Mouse (Mus musculus) adrenal gland, postnatal 0 days (tissue): Measurements from ENCODE around the gene Ercc2. TPM values are rescaled to one million over a fixed set of nuclear protein-coding genes. Genes with fewer than 3 reads are reported as not detected.

Experiments
- microRNA-seq: library from miRNA; unstranded; fragments of <30 nt; microRNA quantifications from one replicate; pipeline ENCODE4, GENCODE M21; 2016; ENCODE audit warnings: borderline replicate concordance; ENCODE audit not compliant: insufficient number of aligned reads
- polyA plus RNA-seq: library from polyadenylated mRNA; unstranded; fragments of >200 nt; fragmentation: Nextera tagmentation; extraction: Ambion mirVana; gene quantifications from 2 replicates; pipeline ENCODE4 v1.2.1, GENCODE M21; 2015

Ercc2 gene
- polyA plus RNA-seq, result 4.0 and 8.3 TPM in 2 replicates

GRCm38 (mm10) chr7:19381377-19382165 is at the start of gene Ercc2:
Ercc2 (plus strand) TSS chr7:19382010.

GRCm38 (mm10) chr7:19344237-19344847 is 37.5 kb upstream of the Ercc2 start, which contains the start of gene Ercc1:
Ercc1 (plus strand) TSS chr7:19344778.

GRCm38 (mm10) chr7:19359299-19359891 is 22.4 kb upstream of the Ercc2 start, which contains the start of the genes Cd3eap and Ppp1r13l:
Cd3eap (minus strand) TSS chr7:19359483.
Ppp1r13l (plus strand) TSS chr7:19359749.

GRCm38 (mm10) chr7:19403731-19404296 is 22.0 kb downstream of the Ercc2 start, which contains the start of gene Klc3:
Klc3 (minus strand) TSS chr7:19404104.

GRCm38 (mm10) chr7:19404476-19404875 is 22.7 kb downstream of the Ercc2 start, which contains the start of gene Ckm:
Ckm (plus strand) TSS chr7:19404776.

Small RNA genes lying within 50 kb of the gene (microRNA-seq; reads per million reads assigned to microRNA genes)
- gene Mir343, result not detected

Other genes with a start within 250 kb of the Ercc2 start
- 10.3 and 16.6 TPM in 2 replicates for gene Qpctl, start 232.7 kb upstream of the Ercc2 start, polyA plus RNA-seq
- gene Snrpd2, start 232.3 kb upstream of the Ercc2 start, polyA plus RNA-seq, result 109 and 149 TPM in 2 replicates
- 0.33 and 0.54 TPM in 2 replicates for gene Gipr, start 215.9 kb upstream of the Ercc2 start, polyA plus RNA-seq
- 5.5 and 7.8 TPM in 2 replicates for gene Eml2, start 205.6 kb upstream of the Ercc2 start, polyA plus RNA-seq
- 0.98 and 2.9 TPM in 2 replicates for gene Gpr4, start 169.5 kb upstream of the Ercc2 start, polyA plus RNA-seq
- gene Opa3, start 153.7 kb upstream of the Ercc2 start, polyA plus RNA-seq, result 15.0 and 17.1 TPM in 2 replicates
- 43.2 and 55.1 TPM in 2 replicates for gene Vasp, start 110.2 kb upstream of the Ercc2 start, polyA plus RNA-seq
- gene Ppm1n, start 101.9 kb upstream of the Ercc2 start, polyA plus RNA-seq, result 0.44 and 0.66 TPM in 2 replicates
- 24.3 and 37.8 TPM in 2 replicates for gene Rtn2, start 99.4 kb upstream of the Ercc2 start, polyA plus RNA-seq
- 0.12 and 0.14 TPM in 2 replicates for gene Fosb, start 72.0 kb upstream of the Ercc2 start, polyA plus RNA-seq
- 47.3 and 52.6 TPM in 2 replicates for gene Ercc1, start 37.2 kb upstream of the Ercc2 start, polyA plus RNA-seq
- gene Cd3eap, start 22.5 kb upstream of the Ercc2 start, polyA plus RNA-seq, result 11.2 and 13.6 TPM in 2 replicates
- 2.7 and 2.9 TPM in 2 replicates for gene Ppp1r13l, start 22.3 kb upstream of the Ercc2 start, polyA plus RNA-seq
- 2.5 and 2.6 TPM in 2 replicates for gene Klc3, start 22.1 kb downstream of the Ercc2 start, polyA plus RNA-seq
- gene Ckm, start 22.8 kb downstream of the Ercc2 start, polyA plus RNA-seq, result 10.6 and 33.2 TPM in 2 replicates
- 8.1 and 10.4 TPM in 2 replicates for gene Mark4, start 76.8 kb downstream of the Ercc2 start, polyA plus RNA-seq
- gene Exoc3l2, start 81.3 kb downstream of the Ercc2 start, polyA plus RNA-seq, result 2.6 and 5.1 TPM in 2 replicates
- gene Bloc1s3, start 126.4 kb downstream of the Ercc2 start, polyA plus RNA-seq, result 4.9 and 6.2 TPM in 2 replicates
- gene Trappc6a, start 126.4 kb downstream of the Ercc2 start, polyA plus RNA-seq, result 129 and 139 TPM in 2 replicates
- gene Nkpd1, start 135.8 kb downstream of the Ercc2 start, polyA plus RNA-seq, result 0.06 TPM in 1 of 2 replicates, not detected in the other
- gene Ppp1r37, start 181.1 kb downstream of the Ercc2 start, polyA plus RNA-seq, result 19.5 and 22.1 TPM in 2 replicates
- gene Zfp296, start 195.3 kb downstream of the Ercc2 start, polyA plus RNA-seq, result 0.33 TPM in 1 of 2 replicates, not detected in the other
- gene Gemin7, start 195.6 kb downstream of the Ercc2 start, polyA plus RNA-seq, result 154 and 169 TPM in 2 replicates
- 22.1 and 32.9 TPM in 2 replicates for gene Clasrp, start 222.5 kb downstream of the Ercc2 start, polyA plus RNA-seq
- gene Relb, start 247.4 kb downstream of the Ercc2 start, polyA plus RNA-seq, result 14.3 and 18.7 TPM in 2 replicates